25 mouse cellular contexts compared by ENCODE assay signal in genomic region chr11:114003195-114003594, GRCm38 (mm10).
A peak's percentile ranks its signal among the peaks of the same experiment; 100 is the strongest.
DNase-seq lines count a peak whose midpoint lies in the region; ATAC-seq lines count a peak whose summit lies in the region.
"Had no signal": no experiment of that assay in that cellular context is flagged by ENCODE, and none has a peak within 500 bp of the region (broad histone marks: within the 10 kb centered on the region; RNA-seq: fewer than 3 reads in every experiment).

No protein-coding gene starts in this region.

- no peak overlapping the region for H3K4me2 ChIP-seq in hindbrain, embryonic 16.5 days (ENCODE audit: low read length)
- H3K4me2 ChIP-seq: embryonic facial prominence, embryonic 13.5 days; forebrain, embryonic 12.5 days; hindbrain, embryonic 14.5 days; liver, embryonic 15.5 days; midbrain, embryonic 12.5 days had no signal

- no peak overlapping the region for H3K4me3 ChIP-seq in hindbrain, embryonic 16.5 days (ENCODE audit: low read length)
- H3K4me3 ChIP-seq: embryonic facial prominence, embryonic 13.5 days; erythroblast, embryonic 14.5 days; forebrain, embryonic 12.5 days; heart, embryonic 10.5 days; layer of hippocampus, adult 2 months; limb, embryonic 10.5 days; liver, embryonic 15.5 days; midbrain, embryonic 12.5 days had no signal

- WGBS in hindbrain, embryonic 16.5 days: 83% methylated on average over 3 of the region's 3 CpGs

- no peak for ATAC-seq in hindbrain, embryonic 16.5 days

- H3K27me3 ChIP-seq in hindbrain, embryonic 16.5 days (replicated peaks; ENCODE audit: control insufficient read depth, insufficient read depth, low read length): no peaks in the 10 kb centered on the region
- H3K27me3 ChIP-seq: embryonic facial prominence, embryonic 13.5 days; liver, embryonic 15.5 days; midbrain, embryonic 12.5 days had no signal

- no peak overlapping the region for H3K27ac ChIP-seq in hindbrain, embryonic 16.5 days (ENCODE audit: low read depth, low read length)
- H3K27ac ChIP-seq: embryonic facial prominence, embryonic 13.5 days; forebrain, embryonic 12.5 days; heart, embryonic 10.5 days; hindbrain, embryonic 14.5 days; layer of hippocampus, adult 2 months; limb, embryonic 10.5 days; liver, embryonic 15.5 days; midbrain, embryonic 12.5 days had no signal

- H3K9ac ChIP-seq in hindbrain, embryonic 16.5 days (ENCODE audit: low read depth, low read length): no peak overlapping the region
- H3K9ac ChIP-seq: embryonic facial prominence, embryonic 13.5 days; forebrain, embryonic 12.5 days; hindbrain, embryonic 14.5 days; liver, embryonic 15.5 days; midbrain, embryonic 12.5 days had no signal

- intact Hi-C loops in heart, postnatal 10 days (cut with DNase I): no loop called here
- intact Hi-C loops in gastrocnemius, postnatal 36 days (cut with DNase I): no loop called here

- H3K36me3 ChIP-seq in hindbrain, embryonic 16.5 days (ENCODE audit: control insufficient read depth, insufficient read depth, low read length): no peaks in the 10 kb centered on the region
- H3K36me3 ChIP-seq: embryonic facial prominence, embryonic 13.5 days; forebrain, embryonic 12.5 days; heart, embryonic 10.5 days; limb, embryonic 10.5 days; liver, embryonic 15.5 days; midbrain, embryonic 12.5 days had no signal

- H3K9me3 ChIP-seq in hindbrain, embryonic 16.5 days (ENCODE audit: control insufficient read depth, low read length): no peaks in the 10 kb centered on the region
- H3K9me3 ChIP-seq: embryonic facial prominence, embryonic 13.5 days; forebrain, embryonic 12.5 days; heart, embryonic 10.5 days; limb, embryonic 10.5 days; liver, embryonic 15.5 days; midbrain, embryonic 12.5 days had no signal

- peaks cover 6% of the 10 kb centered on the region for H3K4me1 ChIP-seq in hindbrain, embryonic 16.5 days (ENCODE audit: control insufficient read depth, insufficient read depth, low read depth, low read length)
- H3K4me1 ChIP-seq: liver, embryonic 15.5 days had no signal

- peak; percentile 48 to 58 for DNase-seq in heart, postnatal 10 days
- no peak for DNase-seq in heart, adult 8-10 months (ENCODE audit: low spot score)
- DNase-seq in brain, adult 2 months (ENCODE audit: low read depth, low spot score): peak; percentile 16
- DNase-seq in gastrocnemius, postnatal 36 days: peak; percentile 14 to 45
- peak; percentile 68 for DNase-seq in lung, postnatal 14 days
- no peak for DNase-seq in urinary bladder, adult 2 months (ENCODE audit: low spot score)
- DNase-seq: adrenal gland, adult 2 months; cerebellum, adult 18-20 months; cerebellum, postnatal 14 days; embryo, embryonic 11 days; kidney, adult 8-10 months; kidney, postnatal 25 days; liver; right cerebral cortex, postnatal 25 days; thymus, postnatal 25 days had no signal

Comparison
In these comparisons a context has a peak if more than half of its experiments do, and no peak if none do; other contexts are left out.
1. DNase-seq: peak in heart, postnatal 10 days (2 of 2), brain, adult 2 months (single experiment), gastrocnemius, postnatal 36 days (2 of 2) and lung, postnatal 14 days (single experiment); none in heart, adult 8-10 months (single experiment) and urinary bladder, adult 2 months (single experiment).